Mouse (Mus musculus) spleen, postnatal 0 days (tissue): Measurements from ENCODE around the gene Foxo4. TPM values are rescaled to one million over a fixed set of nuclear protein-coding genes. Genes with fewer than 3 reads are reported as not detected.

Experiments
- polyA plus RNA-seq: library from polyadenylated mRNA; unstranded; fragments of >200 nt; fragmentation: Nextera tagmentation; extraction: Ambion mirVana; gene quantifications from 2 replicates; pipeline ENCODE4 v1.2.1, GENCODE M21; 2015

Foxo4 gene
- 3.0 and 3.2 TPM in 2 replicates for polyA plus RNA-seq

GRCm38 (mm10) chrX:101253952-101254729, at the start of gene Foxo4:
TSS of gene Foxo4 (plus strand) at chrX:101254528.

GRCm38 (mm10) chrX:101221834-101222795, 32.2 kb upstream of the Foxo4 start, which contains the start of gene Snx12:
TSS of gene Snx12 (minus strand) at chrX:101222563.

DNA sequence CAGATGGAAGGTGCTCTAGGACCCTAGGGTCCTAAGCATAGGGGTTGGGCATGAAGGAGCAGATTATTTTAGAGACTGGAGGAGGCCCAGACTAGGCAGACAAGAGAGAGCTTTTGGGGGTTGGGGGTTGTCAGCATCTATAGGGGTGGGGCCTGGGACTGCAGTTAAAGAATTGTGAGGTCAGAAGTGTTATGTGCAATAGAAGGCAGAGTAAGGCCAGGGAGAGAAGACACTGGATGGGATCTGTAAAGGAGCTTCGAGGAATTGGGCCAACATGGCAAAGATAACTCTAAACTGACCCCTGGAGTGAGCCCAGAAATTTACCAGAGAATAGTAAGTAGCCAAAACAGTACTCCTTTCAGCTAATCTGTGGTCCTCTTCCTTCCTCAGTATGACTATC, 9.6 kb downstream of the Foxo4 start, which contains the start of gene Gm614:
Gm614 (minus strand) TSS at position 101 of the 400 bp plus-strand sequence.

DNA sequence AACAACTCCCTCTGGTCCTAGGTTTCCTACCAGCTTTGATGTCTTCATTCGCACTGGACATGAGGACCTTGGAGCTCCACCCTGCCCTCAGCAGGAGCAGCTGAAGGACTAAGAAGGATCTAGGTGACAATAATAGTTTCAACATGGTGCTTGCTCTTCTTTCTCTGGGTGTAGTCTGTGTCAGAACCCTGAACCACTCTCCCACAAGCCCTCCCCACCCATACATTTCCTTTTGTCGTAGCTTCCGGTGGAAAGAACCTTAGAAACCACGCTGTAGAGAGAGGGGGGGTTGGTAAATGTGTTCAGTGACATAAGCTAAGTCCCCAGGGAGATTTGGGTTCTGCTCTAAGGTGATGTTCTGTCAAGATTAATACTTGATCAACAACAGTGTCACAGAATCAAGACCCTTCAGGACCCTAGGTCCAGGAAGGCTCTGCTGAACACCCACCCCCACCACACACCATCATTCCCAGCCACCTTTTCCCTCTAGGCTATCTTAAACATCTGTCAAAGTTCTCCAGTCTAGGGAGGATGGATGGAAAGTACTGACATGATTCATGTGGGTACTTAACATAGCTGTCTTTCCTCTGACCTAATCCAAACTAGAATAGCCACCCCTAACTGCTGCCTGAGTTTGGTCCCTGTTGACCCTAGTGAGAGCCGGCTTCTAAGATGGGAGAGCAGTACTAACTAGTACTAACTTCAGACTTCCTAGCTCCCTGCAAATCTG, 13.9 kb downstream of the Foxo4 start, which contains the start of gene Il2rg:
Il2rg (minus strand) TSS at position 231 of the 730 bp plus-strand sequence.

GRCm38 (mm10) chrX:101268755-101269124, 14.4 kb downstream of the Foxo4 start, which contains the start of gene Gm20489:
TSS of gene Gm20489 (minus strand) at chrX:101269023.

DNA sequence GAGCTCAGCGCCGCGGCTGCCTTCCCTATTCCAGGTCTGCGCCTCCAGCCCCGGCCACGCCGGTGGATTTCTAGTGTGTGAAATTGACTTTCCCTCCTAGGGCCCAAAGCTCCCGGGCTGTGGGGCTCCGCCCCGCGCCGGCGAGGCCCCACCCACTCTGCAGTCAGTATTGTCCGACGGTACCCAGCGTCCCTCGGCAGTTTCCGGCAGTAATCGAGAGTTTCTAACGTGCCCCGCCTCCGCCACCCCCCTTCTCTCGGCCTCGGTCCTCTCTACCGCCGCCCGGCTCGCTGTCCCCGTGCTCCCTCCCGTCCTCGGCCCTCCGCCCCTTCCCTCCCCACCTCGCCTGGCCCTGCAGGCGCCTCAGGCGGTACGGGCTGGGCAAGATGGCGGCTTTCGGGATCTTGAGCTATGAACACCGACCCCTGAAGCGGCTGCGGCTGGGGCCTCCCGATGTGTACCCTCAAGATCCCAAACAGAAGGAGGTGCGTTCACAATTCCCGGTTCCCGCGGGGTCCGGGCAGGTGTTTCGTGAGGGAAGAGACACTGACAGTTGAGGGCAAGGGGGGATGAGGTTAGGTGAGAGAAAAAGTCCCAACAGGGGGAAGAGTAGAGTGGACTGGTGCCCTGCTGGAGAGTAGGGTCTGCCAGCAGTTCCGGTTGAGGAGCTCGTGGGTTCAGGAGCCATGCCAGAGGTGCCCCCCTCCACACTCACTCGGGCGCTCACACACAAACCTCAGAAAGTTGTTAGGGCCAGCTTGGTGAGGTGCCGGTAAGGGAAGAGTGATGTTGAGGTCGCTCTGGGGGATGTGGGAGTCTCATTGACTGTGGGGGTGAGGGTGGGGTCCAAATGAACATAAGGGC, 19.8 kb downstream of the Foxo4 start, which contains the start of gene Med12:
Med12 (plus strand) TSS at position 156 of the 864 bp plus-strand sequence.

DNA sequence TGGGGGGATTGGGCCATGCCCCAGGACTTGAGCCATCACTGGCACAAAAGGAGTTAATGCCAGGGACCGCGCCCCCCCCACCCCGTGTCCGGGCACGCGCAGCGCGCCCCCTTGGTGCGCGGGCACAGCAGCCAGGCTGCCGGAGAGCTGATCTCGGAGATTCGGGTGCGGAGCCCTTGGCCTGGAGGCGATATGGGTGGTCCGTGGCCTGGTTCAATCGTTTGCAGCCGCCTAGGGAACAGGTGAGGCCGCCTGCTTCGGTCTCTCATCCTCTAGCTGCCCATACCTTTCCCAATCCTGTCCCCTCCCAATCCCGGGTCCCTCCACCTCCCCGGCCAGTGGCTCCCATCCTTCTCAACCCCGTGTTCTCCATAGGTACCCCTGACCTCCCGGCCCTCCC, 44.7 kb downstream of the Foxo4 start, which contains the start of gene Nlgn3:
Nlgn3 (plus strand) TSS at position 114 of the 400 bp plus-strand sequence.

Other genes with a start within 250 kb of the Foxo4 start
- not detected in 2 replicates for gene Tex11, start 194.9 kb upstream of the Foxo4 start, polyA plus RNA-seq
- 0.15 and 0.22 TPM in 2 replicates for gene Slc7a3, start 168.5 kb upstream of the Foxo4 start, polyA plus RNA-seq
- 19.6 and 23.3 TPM in 2 replicates for gene Snx12, start 32.0 kb upstream of the Foxo4 start, polyA plus RNA-seq
- 0.28 and 0.41 TPM in 2 replicates for gene Gm614, start 9.5 kb downstream of the Foxo4 start, polyA plus RNA-seq
- gene Il2rg, start 13.7 kb downstream of the Foxo4 start, polyA plus RNA-seq: 18.7 and 27.4 TPM in 2 replicates
- not detected in 2 replicates for gene Gm20489, start 14.5 kb downstream of the Foxo4 start, polyA plus RNA-seq
- gene Med12, start 19.5 kb downstream of the Foxo4 start, polyA plus RNA-seq: 30.2 and 30.7 TPM in 2 replicates
- 0.32 and 0.58 TPM in 2 replicates for gene Nlgn3, start 44.6 kb downstream of the Foxo4 start, polyA plus RNA-seq
- 0.19 TPM in 1 of 2 replicates, not detected in the other for gene Gjb1, start 121.8 kb downstream of the Foxo4 start, polyA plus RNA-seq
- 6.9 and 9.5 TPM in 2 replicates for gene Zmym3, start 166.3 kb downstream of the Foxo4 start, polyA plus RNA-seq
- 139 and 141 TPM in 2 replicates for gene Nono, start 174.8 kb downstream of the Foxo4 start, polyA plus RNA-seq
- gene Itgb1bp2, start 194.6 kb downstream of the Foxo4 start, polyA plus RNA-seq: 0.46 and 0.73 TPM in 2 replicates